Mouse (Mus musculus) kidney, postnatal 14 days (tissue): Measurements from ENCODE around the gene Tchh.

Experiments used
- DNase-seq: peaks from one replicate; pipeline ENCODE4 v3.0.0; 2022; ENCODE audit warnings: mixed read lengths

Gene Tchh

DNA sequence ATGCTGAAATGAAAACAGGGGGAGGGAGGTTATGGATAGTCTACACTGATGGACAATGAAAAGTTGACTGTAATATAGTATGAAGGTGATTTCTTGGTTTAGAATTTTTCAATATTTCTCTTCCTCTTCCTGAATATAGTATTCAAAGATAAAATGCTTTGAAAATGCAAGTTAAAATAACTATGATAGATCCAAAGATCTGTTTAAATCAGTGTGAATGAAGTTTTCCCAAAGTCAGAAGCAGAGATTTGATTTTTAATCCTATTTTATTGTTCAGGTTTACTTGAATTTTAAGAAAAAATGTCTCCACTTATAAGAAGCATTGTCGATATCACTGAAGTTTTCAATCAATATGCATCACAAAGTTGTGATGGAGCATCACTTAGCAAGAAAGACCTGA is at the start of gene Tchh:
Tchh (plus strand) TSS at position 301 of the 400 bp plus-strand sequence.
- DNase-seq: no peak

- DNase-seq: no peak
Observed at GRCm38 (mm10) chr3:93393366-93393765, 48.8 kb upstream of the Tchh start, which contains the start of gene Rptn. TSS of gene Rptn (plus strand) at chr3:93393699.

GRCm38 (mm10) chr3:93403936-93404335 is 38.2 kb upstream of the Tchh start:
- no peak for DNase-seq

- DNase-seq: peak; percentile 52
Observed at GRCm38 (mm10) chr3:93406992-93407391, 35.1 kb upstream of the Tchh start.

DNA sequence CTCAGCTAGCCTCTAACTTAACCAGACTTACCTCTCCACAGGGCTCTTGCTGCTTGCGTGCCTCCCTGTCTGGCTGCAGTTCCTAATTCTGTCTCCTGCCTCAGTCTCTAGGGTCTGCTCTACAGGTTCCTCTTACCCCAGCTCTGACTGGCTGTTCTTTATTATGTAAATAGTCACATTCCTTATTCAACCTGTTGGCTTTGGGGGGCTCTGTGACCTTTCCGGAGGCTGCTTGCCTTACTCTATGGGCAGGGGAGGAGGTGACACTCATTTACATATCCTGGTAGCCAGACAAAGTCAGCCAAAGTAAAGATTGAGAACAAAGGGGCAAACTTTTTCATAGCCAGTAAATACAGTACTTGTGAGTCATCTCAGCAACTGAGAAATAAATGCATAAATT is 30.2 kb upstream of the Tchh start:
- DNase-seq: no peak

DNA sequence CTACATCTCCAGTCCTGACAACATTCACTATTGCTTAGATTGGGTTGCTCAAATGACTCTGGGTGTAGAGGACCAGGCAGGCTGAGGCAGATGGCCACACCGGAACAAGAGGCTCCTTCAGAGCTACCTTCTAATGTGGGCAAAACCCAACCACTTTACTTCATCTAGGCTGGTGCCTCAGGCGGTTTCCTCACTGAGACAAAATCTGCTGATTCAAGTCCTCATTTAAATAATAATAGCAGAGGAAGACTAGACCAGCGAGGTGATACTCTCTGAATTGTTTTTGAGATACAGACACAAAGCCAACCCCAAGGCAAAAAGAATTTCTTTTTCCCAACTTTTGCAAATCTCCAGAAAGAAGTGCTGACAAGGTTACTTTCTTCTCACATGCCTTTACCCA is 10.5 kb upstream of the Tchh start:
- no peak for DNase-seq

DNA sequence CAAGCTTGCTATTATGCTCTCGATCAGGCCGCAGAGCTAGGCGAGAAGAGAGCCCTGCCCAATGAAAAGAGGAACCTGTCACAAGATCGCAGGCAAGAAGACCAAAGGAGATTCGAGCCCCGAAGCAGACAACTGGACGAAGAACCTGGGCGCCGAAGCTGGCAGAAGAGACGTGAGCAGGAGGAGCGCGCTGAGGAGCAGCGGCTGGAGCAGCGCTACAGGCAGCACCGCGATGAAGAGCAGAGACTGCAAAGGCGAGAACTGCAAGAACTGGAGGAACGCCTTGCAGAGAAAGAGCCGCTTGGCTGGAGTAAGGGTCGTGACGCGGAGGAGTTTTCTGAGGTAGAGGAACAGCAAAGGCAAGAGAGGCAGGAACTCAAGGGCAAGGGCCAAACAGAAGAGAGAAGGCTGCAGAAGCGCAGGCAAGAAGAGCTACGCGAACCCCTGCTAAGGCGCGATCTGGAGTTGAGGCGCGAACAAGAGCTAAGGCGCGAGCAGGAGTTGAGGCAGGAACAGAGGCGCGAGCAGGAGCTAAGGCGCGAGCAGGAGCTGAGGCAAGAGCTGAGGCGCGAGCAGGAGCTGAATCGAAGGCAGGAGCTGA is 1.5 kb downstream of the Tchh start:
- peak; percentile 13 for DNase-seq

DNA sequence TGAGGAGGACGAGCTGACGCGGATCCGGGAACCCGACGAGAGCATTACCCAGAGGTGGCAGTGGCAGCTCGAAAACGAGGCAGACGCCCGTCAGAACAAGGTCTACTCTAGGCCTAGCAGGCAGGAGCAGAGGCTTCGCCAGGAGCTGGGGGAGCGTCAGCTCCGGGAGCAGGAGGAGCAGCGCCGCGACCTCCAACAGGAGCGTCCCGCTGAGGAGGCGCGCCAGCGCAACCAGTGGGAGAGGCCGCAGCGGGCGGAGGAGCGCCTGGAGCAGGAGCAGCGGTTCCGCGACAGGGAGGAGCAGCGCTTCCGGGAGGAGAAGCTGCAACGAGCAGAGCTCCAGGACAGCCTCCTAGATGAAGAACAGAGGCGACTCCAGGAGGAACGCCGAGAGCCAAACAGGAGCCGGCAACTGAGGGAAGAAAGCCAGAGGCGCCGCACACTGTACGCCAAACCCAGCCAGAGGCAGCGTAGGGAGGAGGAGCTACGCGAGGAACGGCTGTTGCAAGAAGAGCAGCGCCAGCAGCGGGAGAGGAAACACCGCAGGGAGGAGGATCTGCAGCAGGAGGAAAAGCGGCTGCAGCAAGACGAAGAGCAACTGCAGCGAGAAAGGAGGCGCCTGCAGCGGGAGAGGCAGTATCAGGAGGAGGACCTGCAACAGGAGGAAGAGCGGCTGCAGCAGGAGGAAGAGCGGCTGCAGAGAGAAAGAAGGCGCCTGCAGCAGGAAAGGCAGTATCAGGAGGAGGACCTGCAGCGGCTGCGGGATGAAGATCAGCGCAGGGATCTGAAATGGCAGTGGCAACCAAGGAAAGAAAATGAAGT is 2.4 kb downstream of the Tchh start:
- DNase-seq: peak; percentile 70

DNA sequence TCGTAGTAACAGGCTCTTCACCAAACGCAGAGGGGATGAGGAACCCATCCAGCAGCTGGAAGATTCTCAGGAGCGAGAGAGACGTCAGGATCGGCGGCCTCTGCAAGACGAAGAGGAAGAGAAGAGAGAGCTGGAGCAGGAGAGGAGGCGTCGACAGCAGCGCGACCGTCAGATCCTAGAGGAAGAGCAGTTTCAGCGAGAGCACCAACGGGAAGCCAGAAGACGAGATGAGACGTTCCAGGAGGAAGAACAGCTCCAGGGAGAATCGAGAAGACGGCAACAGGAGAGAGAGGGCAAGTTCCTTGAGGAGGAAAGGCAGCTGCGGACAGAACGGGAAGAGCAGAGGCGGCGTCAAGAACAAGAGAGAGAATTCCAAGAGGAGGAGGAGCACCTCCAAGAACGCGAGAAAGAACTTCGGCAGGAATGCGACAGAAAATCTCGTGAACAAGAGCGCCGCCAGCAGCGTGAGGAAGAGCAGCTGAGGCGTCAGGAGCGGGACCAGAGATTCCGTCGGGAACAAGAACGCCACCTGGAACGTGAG is 3.1 kb downstream of the Tchh start:
- peak; percentile 40 for DNase-seq

- DNase-seq: peak; percentile 46
Observed at GRCm38 (mm10) chr3:93446128-93446755, 4.1 kb downstream of the Tchh start.

- DNase-seq: peak; percentile 21
Observed at GRCm38 (mm10) chr3:93446756-93447137, 4.6 kb downstream of the Tchh start.

- DNase-seq: peak; percentile 73
Observed at GRCm38 (mm10) chr3:93447138-93447841, 5.2 kb downstream of the Tchh start.

DNA sequence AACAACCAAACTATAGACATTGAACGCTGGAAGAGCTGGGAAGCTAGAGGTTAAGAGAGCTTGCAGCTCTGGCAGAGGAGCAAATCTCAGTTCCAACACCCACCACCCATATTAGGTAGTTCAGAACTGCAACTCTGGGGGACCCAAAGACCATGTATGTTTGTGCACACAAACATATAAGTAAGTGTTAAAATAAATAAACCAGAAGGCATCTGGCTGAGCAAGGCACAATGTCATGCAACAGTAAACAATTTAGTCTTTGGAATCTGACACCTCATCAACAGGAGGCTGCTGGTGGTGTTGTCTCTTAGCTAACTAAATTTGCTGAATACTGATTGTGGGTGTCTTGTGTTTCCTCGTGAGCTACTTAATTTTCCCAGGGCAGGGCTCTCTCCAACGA is 24.4 kb downstream of the Tchh start:
- DNase-seq: no peak

DNA sequence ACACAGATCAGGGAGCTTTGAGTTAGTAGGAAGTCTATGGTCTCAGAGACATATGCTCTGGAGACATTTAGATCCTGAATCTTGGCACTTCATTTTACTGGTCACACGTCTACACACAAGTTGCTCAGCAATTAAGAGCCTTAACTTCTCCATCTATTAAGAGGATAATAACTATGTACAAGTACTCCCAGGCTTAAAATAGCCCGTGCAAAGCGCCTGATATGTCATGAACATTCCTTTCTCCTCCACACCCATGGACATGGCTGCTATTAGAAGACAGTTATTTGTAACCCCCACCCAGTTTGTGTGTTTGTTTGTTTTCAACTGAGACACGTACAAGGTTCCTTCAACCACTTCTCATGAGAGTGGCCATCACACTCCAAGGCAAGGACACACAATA is 25.0 kb downstream of the Tchh start:
- DNase-seq: no peak

DNA sequence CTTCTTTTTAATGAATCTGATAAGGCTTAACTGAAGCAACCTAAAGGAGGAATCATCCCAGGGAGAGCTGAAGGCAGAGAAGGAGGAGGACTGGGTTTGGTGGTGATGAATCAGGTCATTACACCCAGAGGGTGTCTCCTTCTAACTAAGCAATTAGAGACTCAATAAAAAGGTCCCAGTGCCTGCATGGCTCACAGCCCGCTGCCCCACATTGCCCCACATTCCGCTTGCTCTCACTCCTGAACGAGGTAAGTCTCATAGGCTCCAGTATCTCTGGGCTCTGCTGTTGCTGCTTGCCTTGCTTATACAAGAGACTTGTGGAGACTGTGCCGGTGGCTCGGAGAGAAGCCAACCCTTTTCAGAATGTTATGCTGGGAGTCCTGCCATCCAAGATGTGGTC is 26.4 kb downstream of the Tchh start, which contains the start of gene Tchhl1:
Tchhl1 (plus strand) TSS at position 194 of the 400 bp plus-strand sequence.
- DNase-seq: no peak

GRCm38 (mm10) chr3:93469629-93470028 is 27.5 kb downstream of the Tchh start:
- DNase-seq: peak; percentile 24

- DNase-seq: no peak
Observed at GRCm38 (mm10) chr3:93480053-93480452, 37.9 kb downstream of the Tchh start.

DNA sequence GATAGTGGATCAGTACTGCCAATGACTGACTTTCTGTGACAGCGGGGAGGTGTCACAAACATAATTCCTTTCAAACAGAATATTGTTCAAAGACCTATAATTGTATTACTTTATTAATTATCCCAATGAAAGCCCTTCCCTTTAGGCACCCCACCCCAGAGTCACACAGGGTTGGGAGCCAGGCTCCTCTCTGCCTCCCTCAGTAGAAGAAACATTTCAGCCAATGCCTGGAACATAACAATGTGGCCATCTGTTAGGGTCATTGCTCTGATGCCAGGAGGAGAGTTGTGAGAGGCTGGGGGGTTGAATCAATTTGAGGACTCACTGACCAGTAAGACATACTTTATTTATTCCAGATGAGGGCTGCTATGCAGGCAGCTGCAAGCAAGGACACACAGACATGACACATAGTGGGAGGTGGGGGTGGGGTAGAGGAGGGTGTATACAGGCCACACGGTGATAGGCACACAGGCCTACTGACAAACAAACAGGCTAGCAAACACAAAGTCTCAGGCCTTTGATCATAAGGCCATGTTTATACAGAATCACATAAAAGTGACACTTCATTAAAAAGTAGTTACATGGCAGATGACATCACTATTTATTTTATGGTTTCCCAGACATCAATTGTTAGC is 40.0 kb downstream of the Tchh start:
- no peak for DNase-seq

DNA sequence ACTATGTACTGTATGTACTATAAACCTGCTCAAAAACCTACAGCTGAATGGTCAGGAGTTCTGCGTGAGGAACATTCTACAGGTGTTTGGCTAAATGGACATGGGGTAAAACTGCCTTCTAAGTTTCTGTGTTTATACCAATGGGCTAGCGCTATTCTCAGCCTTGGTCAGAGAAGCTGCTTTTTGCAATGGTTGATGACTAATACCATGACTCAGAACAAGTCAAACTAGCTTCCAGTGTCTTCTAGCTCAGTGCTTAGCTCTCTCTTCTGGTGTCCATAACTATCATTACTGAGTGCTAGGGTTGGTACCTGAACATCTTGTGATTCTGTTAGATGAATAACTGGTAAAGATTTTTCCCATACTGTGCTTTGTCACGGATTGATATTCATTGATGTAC is 43.5 kb downstream of the Tchh start:
- no peak for DNase-seq

DNA sequence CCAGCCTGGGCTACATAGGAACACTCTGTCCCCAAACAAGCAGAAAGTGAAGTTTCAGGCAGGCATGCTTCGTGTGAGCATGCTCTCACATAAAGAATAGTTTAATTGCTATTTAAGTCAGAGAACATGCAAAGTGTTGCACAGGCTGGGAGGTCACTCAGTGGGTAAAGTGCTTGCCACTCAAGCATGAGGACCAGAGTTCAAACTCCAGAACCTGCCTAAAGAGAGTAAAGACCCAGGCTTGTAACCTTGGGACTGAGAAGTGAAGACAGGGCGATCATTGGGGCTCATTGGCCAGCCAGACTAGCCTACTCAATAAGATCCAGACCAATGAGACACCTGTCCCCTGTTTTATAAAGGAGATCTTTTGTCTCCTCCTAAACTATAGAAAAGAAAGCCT is 46.4 kb downstream of the Tchh start:
- no peak for DNase-seq

- DNase-seq: no peak
Observed at GRCm38 (mm10) chr3:93492176-93492575, 50.0 kb downstream of the Tchh start.

DNA sequence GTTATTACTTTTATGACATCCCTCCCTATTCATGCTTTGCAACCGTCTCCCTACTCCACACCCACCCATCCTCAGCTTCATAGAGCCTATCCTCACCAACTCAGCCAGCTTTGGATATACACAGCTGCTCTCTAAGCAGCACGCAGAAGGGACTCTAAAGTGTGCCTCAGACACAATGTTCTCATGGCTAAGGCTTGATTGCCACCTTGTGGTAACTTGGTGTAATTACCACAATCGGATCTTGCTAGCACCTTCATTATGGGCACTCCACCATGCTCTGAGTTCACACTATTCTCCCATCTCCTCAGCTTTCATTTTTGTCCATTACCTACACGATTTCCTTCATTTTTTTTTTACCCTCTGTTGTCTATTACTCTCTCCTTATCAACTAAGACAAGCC is 51.9 kb downstream of the Tchh start:
- peak; percentile 69 for DNase-seq
